Mouse (Mus musculus): ENCODE data around the gene Gimap8. TPM values are rescaled to one million over a fixed set of nuclear protein-coding genes. Genes with fewer than 3 reads are reported as not detected.

The Gimap8 gene
- total RNA-seq, 2 experiments from 2014 or later: 4.0 to 7.4 TPM

DNA sequence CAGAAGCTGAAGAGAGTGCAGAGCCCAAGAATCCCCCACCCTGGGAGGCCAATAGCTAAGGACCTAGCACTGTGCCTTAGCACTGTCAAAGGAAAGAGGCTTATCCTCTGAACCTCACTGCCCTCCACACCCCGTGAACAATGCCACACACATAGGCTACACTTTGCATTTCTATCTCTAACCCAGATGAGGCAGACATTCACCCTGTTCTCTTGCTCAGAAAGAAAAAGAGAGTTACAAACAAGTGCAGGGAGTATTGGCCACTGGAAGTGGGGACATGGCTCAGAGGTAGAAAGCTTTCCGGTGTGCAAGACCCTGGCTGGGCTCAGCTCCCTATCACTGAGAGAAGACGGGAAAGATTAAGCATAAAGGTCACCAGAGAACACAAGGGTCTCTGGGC is 59.1 kb downstream of the Gimap8 start:
- DNase-seq: no peak

Other genes starting within 250 kb of the Gimap8 start
- 10 to 100 TPM; 17.6 to 20.1 TPM for gene Zfp467, start 201.4 kb upstream of the Gimap8 start, total RNA-seq (2021)
- gene Sspo, start 199.0 kb upstream of the Gimap8 start, total RNA-seq (2021): under 1 TPM; 0.16 to 0.27 TPM
- gene Atp6v0e2, start 109.6 kb upstream of the Gimap8 start, total RNA-seq (2021): 10 to 100 TPM; 42.3 to 47.3 TPM
- 10 to 100 TPM; 11.9 to 14.1 TPM for gene Lrrc61, start 92.4 kb upstream of the Gimap8 start, total RNA-seq (2021)
- 10 to 100 TPM; 40.1 to 47.0 TPM for gene Rarres2, start 74.4 kb upstream of the Gimap8 start, total RNA-seq (2021)
- gene Gm45021, start 57.6 kb upstream of the Gimap8 start, total RNA-seq (2021): not detected
- 10 to 100 TPM; 18.5 to 25.2 TPM for gene Repin1, start 53.4 kb upstream of the Gimap8 start, total RNA-seq (2021)
- gene Gm44965, start 53.3 kb upstream of the Gimap8 start, total RNA-seq (2021): 1 to 10 TPM in 1 of 2 experiments, not detected in 1; 5.4 TPM
- 1 to 10 TPM; 5.1 TPM for gene Zfp775, start 45.2 kb upstream of the Gimap8 start, total RNA-seq (2021)
- under 1 TPM; 0.36 to 0.47 TPM for gene AI854703, start 20.5 kb upstream of the Gimap8 start, total RNA-seq (2021)
- 1 to 10 TPM; 2.2 to 2.3 TPM for gene Gimap9, start 28.9 kb downstream of the Gimap8 start, total RNA-seq (2021)
- gene Gimap4, start 37.3 kb downstream of the Gimap8 start, total RNA-seq (2021): 10 to 100 TPM; 13.5 to 16.5 TPM
- 10 to 100 TPM; 24.2 to 29.4 TPM for gene Gimap6, start 61.0 kb downstream of the Gimap8 start, total RNA-seq (2021)
- gene Gm28053, start 71.4 kb downstream of the Gimap8 start, total RNA-seq (2021): 1 to 10 TPM; 2.1 to 5.2 TPM
- gene Gimap7, start 71.4 kb downstream of the Gimap8 start, total RNA-seq (2021): not detected
- 1 to 10 TPM; 7.9 to 9.1 TPM for gene Gimap1, start 91.8 kb downstream of the Gimap8 start, total RNA-seq (2021)
- 1 to 10 TPM; 4.9 to 7.4 TPM for gene Gimap5, start 99.0 kb downstream of the Gimap8 start, total RNA-seq (2021)
- under 1 TPM; 0.16 to 0.20 TPM for gene Gimap3, start 123.6 kb downstream of the Gimap8 start, total RNA-seq (2021)
- gene Tmem176a, start 193.7 kb downstream of the Gimap8 start, total RNA-seq (2021): 10 to 100 TPM; 10.8 to 15.2 TPM
- gene Tmem176b, start 194.3 kb downstream of the Gimap8 start, total RNA-seq (2021): 10 to 100 TPM; 32.9 to 45.7 TPM
- gene Aoc1, start 225.7 kb downstream of the Gimap8 start, total RNA-seq (2021): not detected